Mouse (Mus musculus) c-Kit-negative CD71-positive TER-119-positive erythroid progenitor cells, embryonic 14.5 days (primary cell): ENCODE results near the gene Noc3l.

ENCODE experiments used
- DNase-seq: peaks from one replicate; pipeline ENCODE4 v3.0.0-alpha.2; 2013; ENCODE audit warnings: low read depth, low spot score

Gene Noc3l

GRCm38 (mm10) chr19:38818766-38819426 lies at the start of gene Noc3l:
Gene Noc3l (minus strand): TSS chr19:38819237.
- DNase-seq, result peak; percentile 89

GRCm38 (mm10) chr19:38862523-38862922 lies 43.5 kb upstream of the Noc3l start:
- DNase-seq, result no peak

GRCm38 (mm10) chr19:38858224-38858623 lies 39.2 kb upstream of the Noc3l start:
- DNase-seq, result no peak

- DNase-seq, result no peak
Measured at GRCm38 (mm10) chr19:38846373-38846772, 27.3 kb upstream of the Noc3l start.

GRCm38 (mm10) chr19:38844817-38845216 lies 25.8 kb upstream of the Noc3l start:
- DNase-seq, result no peak

GRCm38 (mm10) chr19:38837171-38837641 lies 18.2 kb upstream of the Noc3l start:
- peak; percentile 31 for DNase-seq

- peak; percentile 84 for DNase-seq
Measured at GRCm38 (mm10) chr19:38836438-38837170, 17.6 kb upstream of the Noc3l start, which contains the start of gene Tbc1d12. Gene Tbc1d12 (plus strand): TSS chr19:38836579.

GRCm38 (mm10) chr19:38836084-38836437 lies 17.0 kb upstream of the Noc3l start:
- DNase-seq, result no peak

GRCm38 (mm10) chr19:38833224-38833623 lies 14.2 kb upstream of the Noc3l start:
- no peak for DNase-seq

GRCm38 (mm10) chr19:38820186-38820804 lies 1.3 kb upstream of the Noc3l start:
- DNase-seq, result peak; percentile 74

- no peak for DNase-seq
Measured at GRCm38 (mm10) chr19:38819427-38819802, 378 bp upstream of the Noc3l start.

- no peak for DNase-seq
Measured at GRCm38 (mm10) chr19:38818191-38818590, 846 bp downstream of the Noc3l start.

GRCm38 (mm10) chr19:38798801-38799200 lies 20.2 kb downstream of the Noc3l start:
- no peak for DNase-seq

GRCm38 (mm10) chr19:38798291-38798690 lies 20.7 kb downstream of the Noc3l start:
- no peak for DNase-seq

- DNase-seq, result no peak
Measured at GRCm38 (mm10) chr19:38796546-38796945, 22.5 kb downstream of the Noc3l start.

- DNase-seq, result no peak
Measured at GRCm38 (mm10) chr19:38793563-38794045, 25.4 kb downstream of the Noc3l start.

GRCm38 (mm10) chr19:38787756-38788155 lies 31.3 kb downstream of the Noc3l start:
- no peak for DNase-seq

GRCm38 (mm10) chr19:38783542-38783941 lies 35.5 kb downstream of the Noc3l start:
- no peak for DNase-seq

- DNase-seq, result no peak
Measured at GRCm38 (mm10) chr19:38778805-38779204, 40.2 kb downstream of the Noc3l start.

GRCm38 (mm10) chr19:38775548-38775947 lies 43.5 kb downstream of the Noc3l start:
- DNase-seq, result no peak

GRCm38 (mm10) chr19:38766306-38766705 lies 52.7 kb downstream of the Noc3l start:
- no peak for DNase-seq

GRCm38 (mm10) chr19:38760441-38760840 lies 58.6 kb downstream of the Noc3l start:
- no peak for DNase-seq
